In genomic region chr17:28760736-28761312, GRCm38 (mm10) we compare ENCODE assay signal across 21 mouse cellular contexts. TPM values are rescaled to one million over a fixed set of nuclear protein-coding genes. Genes with fewer than 3 reads are reported as not detected.
DNase-seq lines count a peak whose midpoint lies in the region; ATAC-seq and TF ChIP-seq lines count a peak whose summit lies in the region.
"Had no signal": no experiment of that assay in that cellular context is flagged by ENCODE, and none has a peak within 500 bp of the region (broad histone marks: within the 10 kb centered on the region; RNA-seq: fewer than 3 reads in every experiment).

No protein-coding gene starts in this region.

- peak; percentile 15 for DNase-seq in adrenal gland, adult 2 months
- no peak for DNase-seq in adrenal gland, postnatal 10 days
- no peak for DNase-seq in liver, embryonic 11.5 days (ENCODE audit: low spot score)
- no peak for DNase-seq in liver, embryonic 14.5 days (ENCODE audit: low read depth in 3 of 3, low spot score in 3 of 3)
- DNase-seq in urinary bladder, postnatal 25 days (ENCODE audit: low spot score) = no peak
- DNase-seq in kidney, postnatal 10 days = no peak
- DNase-seq: adrenal gland, postnatal 14 days; B cell, adult 2 months; cerebellum, adult 11-12 months; cerebellum, adult 9-10 months; cerebellum, postnatal 25 days; gastrocnemius, postnatal 14 days; heart, postnatal 36 days had no signal

- H3K4me1 ChIP-seq in liver, embryonic 12.5 days = 0 out of 2 replicates have a peak, but pooled peaks cover 6% of the 10 kb centered on the region
- H3K4me1 ChIP-seq in liver, embryonic 11.5 days (replicated peaks; ENCODE audit: control insufficient read depth, insufficient read depth, low read length) = no peaks in the 10 kb centered on the region
- no peaks in the 10 kb centered on the region; a peak in 1 of 4 replicates for H3K4me1 ChIP-seq in liver, embryonic 14.5 days (replicated peaks; ENCODE audit: control insufficient read depth in 2 of 2, insufficient read depth in 2 of 2, low read length in 1 of 2)
- H3K4me1 ChIP-seq in stomach, embryonic 16.5 days (ENCODE audit: control insufficient read depth, insufficient read depth, low read length) = no peaks in the 10 kb centered on the region
- H3K4me1 ChIP-seq: forebrain, embryonic 12.5 days; heart, embryonic 13.5 days had no signal

- TF ChIP-seq CTCF in liver, embryonic 14.5 days (IDR thresholded peaks at IDR 0.05; ENCODE audit: low read depth) = no peak

- WGBS in liver, embryonic 12.5 days (ENCODE audit: insufficient replicate concordance) = 54% methylated on average over 8 of the region's 8 CpGs
- 62% methylated on average over 8 of the region's 8 CpGs for WGBS in liver, embryonic 11.5 days
- 55% methylated on average over 8 of the region's 8 CpGs for WGBS in liver, embryonic 14.5 days (ENCODE audit: insufficient replicate concordance)
- WGBS in stomach, embryonic 16.5 days = 53% methylated on average over 8 of the region's 8 CpGs

- no peak overlapping the region for H3K4me2 ChIP-seq in liver, embryonic 12.5 days
- H3K4me2 ChIP-seq in liver, embryonic 11.5 days = no peak overlapping the region
- no peak overlapping the region for H3K4me2 ChIP-seq in liver, embryonic 14.5 days (ENCODE audit: low read depth)
- no peak overlapping the region for H3K4me2 ChIP-seq in stomach, embryonic 16.5 days (ENCODE audit: low read depth, low read length)
- H3K4me2 ChIP-seq: embryonic facial prominence, embryonic 13.5 days; forebrain, embryonic 12.5 days; heart, embryonic 13.5 days had no signal

- no peak overlapping the region for H3K4me3 ChIP-seq in liver, embryonic 12.5 days
- no peak overlapping the region for H3K4me3 ChIP-seq in liver, embryonic 11.5 days (ENCODE audit: low read depth, low read length)
- no peak overlapping the region for H3K4me3 ChIP-seq in liver, embryonic 14.5 days (ENCODE audit: insufficient read depth in 1 of 2, low read depth in 2 of 2, low read length in 2 of 2)
- no peak overlapping the region for H3K4me3 ChIP-seq in stomach, embryonic 16.5 days (replicated peaks; ENCODE audit: low read length)
- H3K4me3 ChIP-seq: embryonic facial prominence, embryonic 13.5 days; forebrain, embryonic 12.5 days; heart, embryonic 13.5 days had no signal

- no peaks in the 10 kb centered on the region for H3K9me3 ChIP-seq in liver, embryonic 12.5 days (replicated peaks)
- no peaks in the 10 kb centered on the region for H3K9me3 ChIP-seq in liver, embryonic 11.5 days (ENCODE audit: control insufficient read depth, low read length)
- H3K9me3 ChIP-seq in liver, embryonic 14.5 days (ENCODE audit: control insufficient read depth, low read length) = no peaks in the 10 kb centered on the region
- H3K9me3 ChIP-seq in stomach, embryonic 16.5 days (replicated peaks; ENCODE audit: control insufficient read depth, low read length) = no peaks in the 10 kb centered on the region
- H3K9me3 ChIP-seq: embryonic facial prominence, embryonic 13.5 days; forebrain, embryonic 12.5 days; G1E; heart, embryonic 13.5 days had no signal

- TF ChIP-seq EP300 in liver, embryonic 14.5 days (IDR thresholded peaks at IDR 0.05; ENCODE audit: low read depth) = no peak

- H3K27me3 ChIP-seq in liver, embryonic 12.5 days (replicated peaks) = peaks cover 20% of the 10 kb centered on the region
- H3K27me3 ChIP-seq in liver, embryonic 11.5 days (replicated peaks; ENCODE audit: control insufficient read depth, insufficient read depth, low read length) = no peaks in the 10 kb centered on the region; the same call in 1 of the 2 replicates
- no peaks in the 10 kb centered on the region for H3K27me3 ChIP-seq in liver, embryonic 14.5 days (ENCODE audit: control insufficient read depth, insufficient read depth, low read length)
- no peaks in the 10 kb centered on the region for H3K27me3 ChIP-seq in stomach, embryonic 16.5 days (ENCODE audit: control insufficient read depth, insufficient read depth, low read length)
- H3K27me3 ChIP-seq: embryonic facial prominence, embryonic 13.5 days; forebrain, embryonic 12.5 days had no signal

- no peak overlapping the region for H3K27ac ChIP-seq in liver, embryonic 12.5 days
- no peak overlapping the region for H3K27ac ChIP-seq in liver, embryonic 11.5 days (ENCODE audit: low read depth, low read length)
- H3K27ac ChIP-seq in liver, embryonic 14.5 days = no peak overlapping the region
- H3K27ac ChIP-seq in stomach, embryonic 16.5 days (ENCODE audit: low read length) = no peak overlapping the region
- H3K27ac ChIP-seq: embryonic facial prominence, embryonic 13.5 days; forebrain, embryonic 12.5 days; heart, embryonic 13.5 days had no signal

- ATAC-seq in liver, embryonic 12.5 days = 0 out of 2 replicates have a peak, but pooled peaks have one; percentile 37
- ATAC-seq in liver, embryonic 11.5 days (replicated peaks; ENCODE audit: low FRiP score) = no peak
- ATAC-seq in liver, embryonic 14.5 days (ENCODE audit: insufficient read depth) = peak; percentile 45
- peak; percentile 48; the same call in 1 of the 2 replicates for ATAC-seq in stomach, embryonic 16.5 days (ENCODE audit: insufficient read depth, low FRiP score)
- ATAC-seq: CD4-positive, CD25-positive, alpha-beta regulatory T cell, adult 4 months; forebrain, embryonic 16.5 days had no signal

- H3K36me3 ChIP-seq in liver, embryonic 12.5 days = no peaks in the 10 kb centered on the region
- no peaks in the 10 kb centered on the region for H3K36me3 ChIP-seq in liver, embryonic 11.5 days (ENCODE audit: control insufficient read depth, insufficient read depth, low read length)
- H3K36me3 ChIP-seq in liver, embryonic 14.5 days (replicated peaks; ENCODE audit: control insufficient read depth, insufficient read depth, low read depth) = no peaks in the 10 kb centered on the region
- H3K36me3 ChIP-seq in stomach, embryonic 16.5 days (ENCODE audit: control insufficient read depth, insufficient read depth, low read length) = no peaks in the 10 kb centered on the region
- H3K36me3 ChIP-seq: embryonic facial prominence, embryonic 13.5 days; forebrain, embryonic 12.5 days; G1E; heart, embryonic 13.5 days had no signal

- H3K9ac ChIP-seq in liver, embryonic 12.5 days = no peak overlapping the region
- no peak overlapping the region for H3K9ac ChIP-seq in liver, embryonic 11.5 days (ENCODE audit: low read depth, low read length)
- H3K9ac ChIP-seq in liver, embryonic 14.5 days (replicated peaks) = no peak overlapping the region
- H3K9ac ChIP-seq in stomach, embryonic 16.5 days (ENCODE audit: low read length) = no peak overlapping the region
- H3K9ac ChIP-seq: embryonic facial prominence, embryonic 13.5 days; forebrain, embryonic 12.5 days; heart, embryonic 13.5 days had no signal

RNA-seq across cellular contexts. Expression of gene Mapk13, which starts 8.3 kb away (rescaled TPM):
- 100 to 1,000 TPM in 1 of 2 experiments, 10 to 100 TPM in 1; 97.4 to 350 TPM for total RNA-seq in adrenal gland, adult 2 months (2021)
- 193 and 279 TPM in 2 replicates for polyA plus RNA-seq in adrenal gland, adult 2 months (2012; rRNA removed)
- total RNA-seq in adrenal gland, postnatal 10 days (2021) = 10 to 100 TPM; 34.6 to 35.5 TPM
- polyA plus RNA-seq in liver, embryonic 12.5 days (2016; fragmentation: Nextera tagmentation; extraction: Ambion mirVana) = 2.3 and 2.5 TPM in 2 replicates
- polyA plus RNA-seq in liver, embryonic 11.5 days (2014; fragmentation: Nextera tagmentation; extraction: Ambion mirVana) = 5.0 and 5.5 TPM in 2 replicates
- polyA plus RNA-seq in liver, embryonic 14.5 days (2012; rRNA removed) = 1.5 and 1.6 TPM in 2 replicates
- polyA plus RNA-seq in liver, embryonic 14.5 days (2014; fragmentation: Nextera tagmentation; extraction: Ambion mirVana) = 1.5 and 1.6 TPM in 2 replicates
- polyA plus RNA-seq in stomach, embryonic 16.5 days (2015; fragmentation: Nextera tagmentation; extraction: Ambion mirVana) = 116 and 128 TPM in 2 replicates
- polyA plus RNA-seq: CD4-positive, CD25-positive, alpha-beta regulatory T cell, adult 4 months; G1E had no signal

RNA-seq across cellular contexts. Expression of gene AC170998.1, which starts 34.9 kb away (rescaled TPM):
- 1 to 10 TPM in 1 of 2 experiments, not detected in 1; 1.7 TPM for total RNA-seq in adrenal gland, adult 2 months (2021)
- polyA plus RNA-seq in adrenal gland, adult 2 months (2012; rRNA removed) = 0.31 and 0.40 TPM in 2 replicates
- 1 to 10 TPM in 1 of 2 experiments, under 1 TPM in 1; 0.78 to 1.7 TPM for total RNA-seq in adrenal gland, postnatal 10 days (2021)
- polyA plus RNA-seq in liver, embryonic 12.5 days (2016; fragmentation: Nextera tagmentation; extraction: Ambion mirVana) = 2.5 and 3.1 TPM in 2 replicates
- 0.84 and 3.6 TPM in 2 replicates for polyA plus RNA-seq in liver, embryonic 11.5 days (2014; fragmentation: Nextera tagmentation; extraction: Ambion mirVana)
- 0.06 and 0.58 TPM in 2 replicates for polyA plus RNA-seq in liver, embryonic 14.5 days (2012; rRNA removed)
- polyA plus RNA-seq in liver, embryonic 14.5 days (2014; fragmentation: Nextera tagmentation; extraction: Ambion mirVana) = 0.40 and 0.74 TPM in 2 replicates
- 2.3 and 2.8 TPM in 2 replicates for polyA plus RNA-seq in stomach, embryonic 16.5 days (2015; fragmentation: Nextera tagmentation; extraction: Ambion mirVana)
- polyA plus RNA-seq: G1E had no signal

RNA-seq across cellular contexts. Expression of gene Brpf3, which starts 40.1 kb away (rescaled TPM):
- 100 to 1,000 TPM in 1 of 2 experiments, 10 to 100 TPM in 1; 65.1 to 134 TPM for total RNA-seq in adrenal gland, adult 2 months (2021)
- 60.3 and 70.1 TPM in 2 replicates for polyA plus RNA-seq in adrenal gland, adult 2 months (2012; rRNA removed)
- total RNA-seq in adrenal gland, postnatal 10 days (2021) = 10 to 100 TPM; 56.2 to 62.8 TPM
- polyA plus RNA-seq in liver, embryonic 12.5 days (2016; fragmentation: Nextera tagmentation; extraction: Ambion mirVana) = 67.4 and 68.8 TPM in 2 replicates
- polyA plus RNA-seq in liver, embryonic 11.5 days (2014; fragmentation: Nextera tagmentation; extraction: Ambion mirVana) = 29.3 and 34.8 TPM in 2 replicates
- 95.9 and 98.3 TPM in 2 replicates for polyA plus RNA-seq in liver, embryonic 14.5 days (2012; rRNA removed)
- 48.6 and 66.8 TPM in 2 replicates for polyA plus RNA-seq in liver, embryonic 14.5 days (2014; fragmentation: Nextera tagmentation; extraction: Ambion mirVana)
- polyA plus RNA-seq in stomach, embryonic 16.5 days (2015; fragmentation: Nextera tagmentation; extraction: Ambion mirVana) = 8.2 and 10.5 TPM in 2 replicates

Comparison
In these comparisons a context has a peak if more than half of its experiments do, and no peak if none do; other contexts are left out.
1. RNA of gene Mapk13, which starts 8.3 kb away (polyA plus RNA-seq): 193 to 279 TPM in adrenal gland, adult 2 months and 116 to 128 TPM in stomach, embryonic 16.5 days; 5.0 to 5.5 TPM in liver, embryonic 11.5 days, 2.3 to 2.5 TPM in liver, embryonic 12.5 days and 1.5 to 1.6 TPM in liver, embryonic 14.5 days; every median in the first group is over 10 times any median in the second.